Mouse (Mus musculus): ENCODE measurements around the gene Rftn1.

Rftn1 gene

GRCm38 (mm10) chr17:50021400-50021799, 169.1 kb downstream of the Rftn1 start:
- DNase-seq (ENCODE audit: low spot score): peak; percentile 67

GRCm38 (mm10) chr17:50020211-50021001, 170.1 kb downstream of the Rftn1 start:
- DNase-seq (ENCODE audit: low spot score): peak; percentile 82

- DNase-seq (ENCODE audit: low spot score): no peak
Measured at GRCm38 (mm10) chr17:50019819-50020210, 170.7 kb downstream of the Rftn1 start.

GRCm38 (mm10) chr17:50019090-50019489, 171.4 kb downstream of the Rftn1 start:
- DNase-seq (ENCODE audit: low spot score): peak; percentile 28

- no peak for DNase-seq (ENCODE audit: low spot score)
Measured at GRCm38 (mm10) chr17:50014708-50015107, 175.8 kb downstream of the Rftn1 start.

- DNase-seq (ENCODE audit: low spot score): no peak
Measured at GRCm38 (mm10) chr17:50013848-50014247, 176.6 kb downstream of the Rftn1 start.

- no peak for DNase-seq (ENCODE audit: low spot score)
Measured at GRCm38 (mm10) chr17:50010096-50010495, 180.4 kb downstream of the Rftn1 start.

GRCm38 (mm10) chr17:50006721-50007351, 183.6 kb downstream of the Rftn1 start:
- peak; percentile 82 for DNase-seq (ENCODE audit: low spot score)

GRCm38 (mm10) chr17:50006338-50006720, 184.1 kb downstream of the Rftn1 start:
- DNase-seq (ENCODE audit: low spot score): no peak

GRCm38 (mm10) chr17:50003156-50003555, 187.3 kb downstream of the Rftn1 start:
- no peak for DNase-seq (ENCODE audit: low spot score)

GRCm38 (mm10) chr17:50002171-50002570, 188.3 kb downstream of the Rftn1 start:
- no peak for DNase-seq (ENCODE audit: low spot score)

- DNase-seq (ENCODE audit: low spot score): no peak
Measured at GRCm38 (mm10) chr17:50001754-50002153, 188.7 kb downstream of the Rftn1 start.

- no peak for DNase-seq (ENCODE audit: low spot score)
Measured at GRCm38 (mm10) chr17:50000580-50000979, 189.9 kb downstream of the Rftn1 start.

GRCm38 (mm10) chr17:49996626-49997152, 193.8 kb downstream of the Rftn1 start:
- DNase-seq (ENCODE audit: low spot score): no peak

- DNase-seq (ENCODE audit: low spot score): no peak
Measured at GRCm38 (mm10) chr17:49996097-49996496, 194.4 kb downstream of the Rftn1 start.

- no peak for DNase-seq (ENCODE audit: low spot score)
Measured at GRCm38 (mm10) chr17:49995226-49995625, 195.2 kb downstream of the Rftn1 start.

- no peak for DNase-seq (ENCODE audit: low spot score)
Measured at GRCm38 (mm10) chr17:49993631-49994030, 196.8 kb downstream of the Rftn1 start.

GRCm38 (mm10) chr17:49992625-49993603, 197.6 kb downstream of the Rftn1 start:
- DNase-seq (ENCODE audit: low spot score): no peak

- no peak for DNase-seq (ENCODE audit: low spot score)
Measured at GRCm38 (mm10) chr17:49989583-49989982, 200.9 kb downstream of the Rftn1 start.

GRCm38 (mm10) chr17:49987095-49987494, 203.4 kb downstream of the Rftn1 start:
- no peak for DNase-seq (ENCODE audit: low spot score)

GRCm38 (mm10) chr17:49983478-49983877, 207.0 kb downstream of the Rftn1 start:
- DNase-seq (ENCODE audit: low spot score): no peak
